Mouse (Mus musculus): ENCODE measurements at regions not wholly inside any gene's neighbourhood (a gene's known extent, or its start where the extent isn't known, plus 50 kb on each side); places are given as distances from the start of the nearest gene placed in this dataset.

DNA sequence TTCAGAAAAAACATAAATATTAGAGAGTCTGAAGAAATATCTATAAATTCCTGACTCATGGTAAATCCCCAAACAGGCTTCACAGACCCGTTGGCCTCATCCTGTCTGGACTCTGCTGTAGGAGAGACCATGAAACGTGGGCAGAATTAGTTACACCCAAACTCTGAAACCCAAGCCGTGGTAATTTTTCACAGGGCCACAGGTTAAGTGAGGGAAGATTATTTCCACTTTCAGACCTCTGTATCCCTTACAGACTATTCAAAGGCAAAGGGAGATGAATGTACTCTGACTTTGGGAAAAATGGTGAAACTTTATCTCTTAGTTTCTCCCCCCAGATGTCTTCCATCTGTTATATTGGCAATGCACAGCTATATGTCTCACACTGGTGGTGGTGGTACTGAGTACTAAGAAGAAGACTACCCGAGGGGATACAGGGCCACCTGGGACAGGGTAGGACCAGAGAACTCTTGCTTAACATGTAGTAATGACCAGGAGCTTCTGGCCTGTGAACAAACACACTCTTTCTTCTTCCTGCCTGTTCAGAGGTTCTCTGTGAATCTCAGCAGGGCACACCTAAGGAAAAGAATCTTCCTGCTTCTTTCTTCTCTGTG lies 388.8 kb upstream of the Actbl2 start:
- Histone ChIP-seq H3K4me1 (ENCODE audit: control insufficient read depth, insufficient read depth, low read length) (no peaks in the 10 kb centered on the region), H3K4me3 (ENCODE audit: insufficient read depth, low read depth, low read length) (no peak overlapping the region), H3K27ac (ENCODE audit: insufficient read depth, low read depth, low read length) (no peak overlapping the region)
- WGBS, result 81% methylated on average over 4 of the region's 4 CpGs
- TF ChIP-seq CTCF (IDR thresholded peaks at IDR 0.05; ENCODE audit: insufficient read depth, low read depth, low read length), result no peak
- TF ChIP-seq POLR2A (IDR thresholded peaks at IDR 0.05; ENCODE audit: insufficient read depth, low read depth, low read length), result no peak

DNA sequence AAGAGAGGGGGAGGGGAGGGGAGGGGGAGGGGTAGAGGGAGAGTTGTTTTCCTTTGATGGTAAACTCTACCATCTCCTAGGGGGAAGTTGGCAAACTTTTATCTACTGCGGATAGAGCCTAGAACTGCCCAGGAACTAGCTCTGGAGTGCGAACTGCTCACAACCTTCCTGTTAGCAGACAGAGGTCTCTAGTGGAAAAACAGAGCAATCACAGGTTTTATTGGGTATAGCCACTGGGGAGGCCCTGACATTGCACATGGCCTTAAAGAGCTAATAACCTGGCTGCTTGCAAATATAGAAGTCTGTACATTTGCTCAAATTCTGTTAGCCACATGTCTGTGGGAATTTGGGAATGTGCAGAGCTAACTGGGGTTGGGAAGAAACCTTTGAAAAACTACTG lies 388.1 kb upstream of the Actbl2 start:
- Histone ChIP-seq H3K4me1 (ENCODE audit: control insufficient read depth, insufficient read depth, low read length) (no peaks in the 10 kb centered on the region), H3K4me3 (ENCODE audit: insufficient read depth, low read depth, low read length) (no peak overlapping the region), H3K27ac (ENCODE audit: insufficient read depth, low read depth, low read length) (no peak overlapping the region)
- no peak for TF ChIP-seq POLR2A (IDR thresholded peaks at IDR 0.05; ENCODE audit: insufficient read depth, low read depth, low read length)
- TF ChIP-seq CTCF (IDR thresholded peaks at IDR 0.05; ENCODE audit: insufficient read depth, low read depth, low read length), result no peak
- WGBS, result 58% methylated on average over 2 of the region's 2 CpGs

DNA sequence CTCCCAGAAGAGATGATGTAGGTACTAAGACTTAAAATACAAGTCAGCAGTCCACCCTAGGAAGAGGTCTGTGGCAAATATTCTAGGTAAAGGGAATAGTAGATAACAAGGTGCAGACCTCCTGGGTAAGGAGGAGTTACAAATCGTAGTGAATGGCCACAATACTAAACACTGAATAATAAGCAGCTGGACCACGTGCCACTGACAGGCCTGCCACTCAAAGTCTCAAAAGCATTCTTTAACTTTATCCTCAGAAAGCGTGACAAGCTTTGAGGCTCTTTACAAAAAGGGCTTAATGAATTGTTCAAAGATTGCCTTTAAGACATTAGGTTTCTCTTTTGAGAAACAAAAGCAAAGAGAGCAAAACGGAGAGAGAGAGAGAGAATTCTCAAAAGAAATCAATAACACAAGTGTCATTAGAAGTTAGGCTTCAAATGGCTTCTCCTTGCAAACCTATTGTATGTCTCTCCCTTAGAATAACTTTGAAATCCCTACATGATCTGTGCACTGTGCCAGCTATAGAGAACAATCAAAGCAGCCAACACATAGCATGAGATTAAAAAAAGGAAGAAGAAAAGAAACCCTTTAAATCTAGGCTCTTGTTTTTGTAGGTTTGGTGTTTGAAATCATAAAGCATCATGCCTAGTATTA lies 383.6 kb upstream of the Actbl2 start:
- WGBS, result 54% methylated on average over 4 of the region's 4 CpGs
- TF ChIP-seq POLR2A (IDR thresholded peaks at IDR 0.05; ENCODE audit: insufficient read depth, low read depth, low read length), result no peak
- TF ChIP-seq CTCF (IDR thresholded peaks at IDR 0.05; ENCODE audit: insufficient read depth, low read depth, low read length), result no peak
- no peak overlapping the region for H3K4me3 ChIP-seq (ENCODE audit: insufficient read depth, low read depth, low read length)
- H3K27ac ChIP-seq (ENCODE audit: insufficient read depth, low read depth, low read length), result no peak overlapping the region
- H3K4me1 ChIP-seq (ENCODE audit: control insufficient read depth, insufficient read depth, low read length), result no peaks in the 10 kb centered on the region

DNA sequence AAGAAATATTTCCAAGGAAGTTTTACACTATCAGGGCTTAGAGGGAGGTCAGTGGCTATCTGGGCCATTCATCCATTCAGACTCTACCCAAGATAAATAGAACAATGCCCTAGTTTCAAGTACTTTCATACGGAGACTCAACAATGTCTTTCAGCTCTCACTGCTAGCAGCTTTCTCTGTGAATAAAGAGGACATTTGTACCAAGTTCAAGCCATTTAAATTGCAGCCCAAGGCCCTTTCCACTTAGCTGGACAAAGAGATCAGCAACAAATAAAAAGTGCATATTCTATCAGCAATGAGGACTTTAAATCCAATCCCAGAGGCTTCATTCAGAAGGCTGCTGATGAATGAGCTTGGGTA lies 383.1 kb upstream of the Actbl2 start:
- H3K4me1 ChIP-seq (ENCODE audit: control insufficient read depth, insufficient read depth, low read length), result no peaks in the 10 kb centered on the region
- TF ChIP-seq CTCF (IDR thresholded peaks at IDR 0.05; ENCODE audit: insufficient read depth, low read depth, low read length) (no peak), POLR2A (IDR thresholded peaks at IDR 0.05; ENCODE audit: insufficient read depth, low read depth, low read length) (no peak)
- no peak overlapping the region for H3K27ac ChIP-seq (ENCODE audit: insufficient read depth, low read depth, low read length)
- H3K4me3 ChIP-seq (ENCODE audit: insufficient read depth, low read depth, low read length), result no peak overlapping the region
- 60% methylated on average over 1 of the region's 1 CpGs for WGBS

DNA sequence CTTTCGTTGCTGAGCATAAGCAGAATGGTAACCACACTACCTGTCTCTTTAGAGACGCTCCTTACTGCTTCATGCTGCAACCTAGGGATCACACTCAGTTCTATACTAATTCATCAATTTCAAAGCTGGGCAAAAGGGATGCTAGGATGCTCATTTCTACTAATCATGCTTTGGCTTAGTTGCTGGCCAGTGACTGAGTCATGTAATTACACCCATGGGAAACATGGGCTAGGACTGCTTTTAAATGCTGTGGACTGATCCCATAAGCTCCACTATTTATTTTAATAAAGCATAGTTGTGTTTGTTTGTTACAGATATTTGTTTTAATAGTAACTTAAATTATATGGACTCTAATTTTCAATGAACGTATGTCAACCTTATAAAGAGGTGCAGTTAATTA lies 373.2 kb upstream of the Actbl2 start:
- no peak for TF ChIP-seq POLR2A (IDR thresholded peaks at IDR 0.05; ENCODE audit: insufficient read depth, low read depth, low read length)
- no peak for TF ChIP-seq CTCF (IDR thresholded peaks at IDR 0.05; ENCODE audit: insufficient read depth, low read depth, low read length)
- no peak overlapping the region for H3K27ac ChIP-seq (ENCODE audit: insufficient read depth, low read depth, low read length)
- no peaks in the 10 kb centered on the region for H3K4me1 ChIP-seq (ENCODE audit: control insufficient read depth, insufficient read depth, low read length)
- H3K4me3 ChIP-seq (ENCODE audit: insufficient read depth, low read depth, low read length), result no peak overlapping the region
- WGBS, result 58% methylated on average over 3 of the region's 3 CpGs

DNA sequence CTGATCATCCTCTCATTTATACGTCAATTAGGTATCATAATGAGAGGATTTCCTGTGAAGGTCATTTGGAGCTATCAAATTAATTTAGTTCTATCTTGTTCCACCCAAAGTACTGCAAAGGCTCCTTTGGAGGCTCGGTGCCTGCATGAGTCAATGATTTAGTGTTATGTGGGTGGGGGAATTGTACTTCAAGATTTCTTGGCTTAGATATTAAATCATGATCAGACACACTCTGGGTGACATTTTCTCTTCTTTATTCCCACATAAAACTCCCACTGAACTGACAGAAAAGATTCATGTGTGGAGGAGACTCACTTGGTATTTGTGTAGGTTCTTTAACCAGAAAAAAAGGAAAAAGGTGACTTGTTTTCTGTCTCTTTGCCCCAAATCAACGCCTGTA lies 372.6 kb upstream of the Actbl2 start:
- WGBS, result 63% methylated on average over 3 of the region's 3 CpGs
- TF ChIP-seq POLR2A (IDR thresholded peaks at IDR 0.05; ENCODE audit: insufficient read depth, low read depth, low read length) (no peak), CTCF (IDR thresholded peaks at IDR 0.05; ENCODE audit: insufficient read depth, low read depth, low read length) (no peak)
- Histone ChIP-seq H3K4me1 (ENCODE audit: control insufficient read depth, insufficient read depth, low read length) (no peaks in the 10 kb centered on the region), H3K4me3 (ENCODE audit: insufficient read depth, low read depth, low read length) (no peak overlapping the region), H3K27ac (ENCODE audit: insufficient read depth, low read depth, low read length) (no peak overlapping the region)

DNA sequence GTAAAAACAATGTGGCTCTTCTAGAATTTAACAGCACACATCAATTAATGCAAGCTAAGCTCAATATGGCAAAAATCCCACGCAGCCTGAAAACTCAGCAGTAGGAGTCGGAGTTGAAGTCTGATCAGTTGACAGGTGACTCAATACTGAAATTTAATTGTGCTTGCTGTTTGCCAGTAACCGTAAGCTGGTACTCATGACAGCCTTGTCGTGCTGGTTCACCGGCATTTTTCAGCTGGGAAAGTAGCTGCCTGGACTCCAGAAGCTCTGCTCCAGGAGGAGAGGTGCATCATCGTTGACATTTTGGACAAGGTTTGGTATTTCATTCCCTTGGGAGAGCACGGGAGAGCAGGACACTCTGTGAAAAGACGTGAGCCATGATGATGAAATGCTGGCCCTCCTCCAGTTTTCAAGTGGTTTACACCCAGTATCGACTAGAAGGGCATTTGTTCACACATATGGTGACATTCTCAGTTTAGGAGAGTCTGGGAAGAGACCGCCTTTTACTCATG lies 372.1 kb upstream of the Actbl2 start:
- Histone ChIP-seq H3K4me3 (ENCODE audit: insufficient read depth, low read depth, low read length) (no peak overlapping the region), H3K27ac (ENCODE audit: insufficient read depth, low read depth, low read length) (no peak overlapping the region), H3K4me1 (ENCODE audit: control insufficient read depth, insufficient read depth, low read length) (no peaks in the 10 kb centered on the region)
- 66% methylated on average over 10 of the region's 10 CpGs for WGBS
- TF ChIP-seq CTCF (IDR thresholded peaks at IDR 0.05; ENCODE audit: insufficient read depth, low read depth, low read length), result no peak
- no peak for TF ChIP-seq POLR2A (IDR thresholded peaks at IDR 0.05; ENCODE audit: insufficient read depth, low read depth, low read length)

DNA sequence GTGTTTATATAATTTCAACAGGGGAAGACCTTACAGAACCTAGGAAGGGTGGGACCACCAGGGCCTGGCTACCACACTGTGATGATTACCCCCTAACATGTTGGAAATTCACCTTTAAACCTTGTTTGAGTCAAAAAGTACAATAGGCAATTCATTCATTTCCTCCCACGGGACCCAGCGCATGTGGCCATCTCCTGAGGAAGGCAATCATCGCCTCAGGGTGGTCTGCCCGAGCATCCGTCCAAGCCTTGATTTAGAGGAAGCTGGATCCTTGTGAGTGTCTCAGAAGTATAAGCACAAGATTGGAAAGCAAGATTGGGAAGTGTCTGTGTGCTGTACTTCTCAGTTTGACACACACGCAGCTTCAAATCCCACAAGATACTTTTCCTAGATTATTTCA lies 360.9 kb upstream of the Actbl2 start:
- Histone ChIP-seq H3K4me1 (ENCODE audit: control insufficient read depth, insufficient read depth, low read length) (no peaks in the 10 kb centered on the region), H3K4me3 (ENCODE audit: insufficient read depth, low read depth, low read length) (no peak overlapping the region), H3K27ac (ENCODE audit: insufficient read depth, low read depth, low read length) (no peak overlapping the region)
- WGBS, result 88% methylated on average over 6 of the region's 6 CpGs
- TF ChIP-seq CTCF (IDR thresholded peaks at IDR 0.05; ENCODE audit: insufficient read depth, low read depth, low read length) (no peak), POLR2A (IDR thresholded peaks at IDR 0.05; ENCODE audit: insufficient read depth, low read depth, low read length) (no peak)

DNA sequence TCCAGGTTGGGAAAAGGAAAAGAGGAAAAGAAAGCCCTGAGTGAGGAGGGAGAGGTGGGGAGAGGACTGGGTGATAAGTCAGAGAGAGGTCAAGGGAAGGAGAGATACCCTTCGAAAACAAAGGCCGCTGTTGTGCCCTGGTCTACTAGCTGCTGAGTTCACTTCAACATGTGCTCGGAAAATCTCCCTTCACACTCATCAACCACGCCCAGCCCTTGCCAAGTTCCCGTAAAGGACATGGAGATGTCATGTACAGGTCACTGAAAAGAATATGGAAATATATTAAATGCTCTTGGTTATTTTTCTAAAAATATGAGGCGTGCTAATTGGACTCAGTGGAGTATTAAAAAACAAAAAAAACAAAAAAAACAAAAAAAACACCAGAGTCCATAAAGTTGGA lies 359.5 kb upstream of the Actbl2 start:
- no peaks in the 10 kb centered on the region for H3K4me1 ChIP-seq (ENCODE audit: control insufficient read depth, insufficient read depth, low read length)
- TF ChIP-seq CTCF (IDR thresholded peaks at IDR 0.05; ENCODE audit: insufficient read depth, low read depth, low read length) (no peak), POLR2A (IDR thresholded peaks at IDR 0.05; ENCODE audit: insufficient read depth, low read depth, low read length) (no peak)
- no peak overlapping the region for H3K4me3 ChIP-seq (ENCODE audit: insufficient read depth, low read depth, low read length)
- WGBS, result 95% methylated on average over 6 of the region's 6 CpGs
- no peak overlapping the region for H3K27ac ChIP-seq (ENCODE audit: insufficient read depth, low read depth, low read length)
